8 mouse cellular contexts compared by ENCODE assay signal in genomic region chr9:121858153-121858488, GRCm38 (mm10). TPM values are rescaled to one million over a fixed set of nuclear protein-coding genes. Genes with fewer than 3 reads are reported as not detected.
DNase-seq lines count a peak whose midpoint lies in the region; ATAC-seq and TF ChIP-seq lines count a peak whose summit lies in the region.

Higd1a (minus strand) TSS chr9:121858362.

- no peaks in the 10 kb centered on the region for H3K9me3 ChIP-seq in intestine, embryonic 14.5 days (ENCODE audit: control insufficient read depth, low read length)

- H3K4me3 ChIP-seq in heart, adult 2 months = peak within 1 kb of the TSS; percentile 67
- peak within 1 kb of the TSS; percentile 80 for H3K4me3 ChIP-seq in intestine, embryonic 14.5 days (ENCODE audit: low read depth, low read length)

- H3K4me1 ChIP-seq in heart, adult 2 months (ENCODE audit: control insufficient read depth, insufficient read depth, low read length) = no peaks in the 10 kb centered on the region; the same call in 1 of the 2 replicates
- H3K4me1 ChIP-seq in intestine, embryonic 14.5 days (replicated peaks; ENCODE audit: control insufficient read depth, insufficient read depth, low read length) = 0 out of 2 replicates have a peak, but pooled peaks cover 6% of the 10 kb centered on the region

- no peak for ATAC-seq in intestine, embryonic 14.5 days (replicated peaks; ENCODE audit: low FRiP score, low TSS enrichment, low read depth)
- no peak; the same call in 1 of the 2 replicates for ATAC-seq in megakaryocyte progenitor cell, adult 5-6 weeks (replicated peaks; ENCODE audit: poor library complexity)

- DNase-seq in heart, adult 2 months = no peak
- no peak for DNase-seq in heart, adult 9 months (ENCODE audit: low spot score in 2 of 2)
- no peak for DNase-seq in adrenal gland, adult 8-10 months
- no peak for DNase-seq in gastrocnemius, postnatal 10 days
- no peak for DNase-seq in intestine, embryonic 14.5 days (ENCODE audit: low spot score)
- no peak for DNase-seq in right cerebral cortex, adult 18-20 months
- no peak for DNase-seq in embryo, embryonic 11 days

- WGBS in heart, adult 2 months = 5% methylated on average over 6 of the region's 6 CpGs
- 17% methylated on average over 6 of the region's 6 CpGs for WGBS in intestine, embryonic 14.5 days

- H3K9ac ChIP-seq in heart, adult 2 months (ENCODE audit: low read depth, low read length) = peak within 1 kb of the TSS; percentile 94
- peak within 1 kb of the TSS; percentile 82 for H3K9ac ChIP-seq in intestine, embryonic 14.5 days (ENCODE audit: low read length)

- TF ChIP-seq POLR2A in heart, adult 2 months (IDR thresholded peaks at IDR 0.05; ENCODE audit: insufficient read depth, low read depth, low read length) = no peak

- intact Hi-C loops in heart, adult 2 months (cut with DNase I) = loop anchor here (10.0 kb wide), 1 partner anchor 497 kb away; the partner anchor contains the start of gene Abhd5

- TF ChIP-seq EP300 in heart, adult 2 months (IDR thresholded peaks at IDR 0.05; ENCODE audit: insufficient read depth, low read depth, low read length) = no peak

- H3K79me2 ChIP-seq in heart, adult 2 months (replicated peaks; ENCODE audit: control insufficient read depth, insufficient read depth, low read length) = 0 out of 2 replicates have a peak, but pooled peaks cover 1% of the 10 kb centered on the region

- peak within 1 kb of the TSS; percentile 94 for H3K27ac ChIP-seq in heart, adult 2 months
- peak within 1 kb of the TSS; percentile 98 for H3K27ac ChIP-seq in intestine, embryonic 14.5 days (ENCODE audit: low read depth)

- H3K36me3 ChIP-seq in heart, adult 2 months (ENCODE audit: control insufficient read depth, insufficient read depth, low read length) = peaks cover 5% of the 10 kb centered on the region
- H3K36me3 ChIP-seq in intestine, embryonic 14.5 days (ENCODE audit: control insufficient read depth, insufficient read depth, low read length) = no peaks in the 10 kb centered on the region

- TF ChIP-seq CTCF in heart, adult 2 months (IDR thresholded peaks at IDR 0.05) = no peak

- H3K4me2 ChIP-seq in intestine, embryonic 14.5 days (ENCODE audit: low read length) = peak within 1 kb of the TSS; percentile 83

- no peaks in the 10 kb centered on the region for H3K27me3 ChIP-seq in heart, adult 2 months (ENCODE audit: control insufficient read depth, insufficient read depth, low read length)
- no peaks in the 10 kb centered on the region for H3K27me3 ChIP-seq in intestine, embryonic 14.5 days (replicated peaks; ENCODE audit: control insufficient read depth, insufficient read depth, low read length)

RNA-seq across cellular contexts. Expression of gene Higd1a, which starts in this region (rescaled TPM):
- total RNA-seq in heart, adult 2 months (2021) = 100 to 1,000 TPM; 198 to 199 TPM
- 71.7 and 106 TPM in 2 replicates for polyA plus RNA-seq in heart, adult 2 months (2012; rRNA removed)
- total RNA-seq in adrenal gland, adult 8-10 months (2022) = 100 to 1,000 TPM in 1 of 4 experiments, 10 to 100 TPM in 3; 86.5 to 102 (median 87.4) TPM
- 10 to 100 TPM; 75.4 to 98.1 TPM for total RNA-seq in gastrocnemius, postnatal 10 days (2021)
- polyA plus RNA-seq in intestine, embryonic 14.5 days (2014; fragmentation: Nextera tagmentation; extraction: Ambion mirVana) = 190 and 193 TPM in 2 replicates
- 89.9 and 101 TPM in 2 replicates for total RNA-seq in megakaryocyte progenitor cell, adult 5-6 weeks (2015)
- total RNA-seq in megakaryocyte progenitor cell, adult 5-6 weeks (2017) = 14.1 and 21.7 TPM in 2 replicates
